Mouse (Mus musculus): ENCODE data around the gene Mpo. TPM values are rescaled to one million over a fixed set of nuclear protein-coding genes. Genes with fewer than 3 reads are reported as not detected.

The Mpo gene
- polyA plus RNA-seq, 1 experiment from 2014 or later: 5.0 TPM

DNA sequence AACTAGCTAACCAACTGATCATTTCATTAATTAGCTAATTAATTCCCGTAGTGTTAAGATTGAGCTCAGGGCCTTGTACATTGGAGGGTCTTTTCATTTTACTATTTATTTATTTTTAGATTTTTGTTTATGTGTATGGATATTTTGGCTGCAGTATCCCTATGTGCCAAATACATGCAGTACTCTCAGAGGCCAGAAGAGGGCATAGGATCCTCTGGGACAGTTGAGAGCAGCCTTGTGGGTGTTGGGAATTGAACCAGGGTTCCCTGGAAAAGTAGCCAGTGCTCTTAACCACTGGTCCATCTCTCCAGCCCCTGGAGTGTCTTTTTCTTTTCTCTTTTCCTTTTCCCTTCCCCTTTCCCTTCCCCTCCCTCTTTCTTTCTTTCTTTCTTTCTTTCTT lies 12.1 kb downstream of the Mpo start:
- ATAC-seq (ENCODE audit: insufficient number of reproducible peaks, insufficient read depth, low FRiP score, low read depth): no peak
- Histone ChIP-seq H3K4me3 (ENCODE audit: low read depth, low read length) (no peak overlapping the region), H3K27me3 (ENCODE audit: control insufficient read depth, insufficient read depth, low read length) (no peaks in the 10 kb centered on the region), H3K27ac (ENCODE audit: low read length) (no peak overlapping the region), H3K9me3 (ENCODE audit: control insufficient read depth, low read depth, low read length) (no peaks in the 10 kb centered on the region), H3K4me1 (ENCODE audit: control insufficient read depth, insufficient read depth, low read length) (no peaks in the 10 kb centered on the region), H3K4me2 (replicated peaks; ENCODE audit: low read depth, low read length) (no peak overlapping the region), H3K36me3 (ENCODE audit: control insufficient read depth, insufficient read depth, low read length) (no peaks in the 10 kb centered on the region), H3K9ac (replicated peaks; ENCODE audit: low read depth, low read length) (no peak overlapping the region)
- WGBS: 60% methylated on average over 1 of the region's 1 CpGs

DNA sequence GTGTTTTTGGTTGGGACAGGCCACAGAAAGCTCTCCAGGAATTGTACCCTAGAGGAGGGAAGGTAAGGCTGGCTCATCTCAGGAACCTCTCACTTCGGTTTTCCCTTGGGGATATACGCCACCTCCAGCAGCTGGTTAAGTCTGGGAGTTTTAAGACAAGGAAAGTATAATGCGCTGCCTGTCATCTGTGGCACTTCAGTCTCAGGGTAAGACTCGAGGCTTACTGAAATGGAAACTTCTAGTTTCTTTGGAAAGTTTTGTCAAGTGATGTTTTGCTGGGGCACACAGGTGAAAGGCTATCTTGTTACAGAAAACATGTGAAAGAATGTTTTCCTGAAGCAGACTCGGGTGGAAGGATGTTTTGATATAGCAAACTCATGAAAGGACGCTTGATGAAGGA lies 14.1 kb downstream of the Mpo start:
- no peak overlapping the region for H3K4me2 ChIP-seq (replicated peaks; ENCODE audit: low read depth, low read length)
- H3K36me3 ChIP-seq (ENCODE audit: control insufficient read depth, insufficient read depth, low read length): no peaks in the 10 kb centered on the region
- H3K4me1 ChIP-seq (ENCODE audit: control insufficient read depth, insufficient read depth, low read length): no peaks in the 10 kb centered on the region
- H3K9ac ChIP-seq (replicated peaks; ENCODE audit: low read depth, low read length): no peak overlapping the region
- no peak overlapping the region for H3K27ac ChIP-seq (ENCODE audit: low read length)
- H3K27me3 ChIP-seq (ENCODE audit: control insufficient read depth, insufficient read depth, low read length): no peaks in the 10 kb centered on the region
- H3K9me3 ChIP-seq (ENCODE audit: control insufficient read depth, low read depth, low read length): no peaks in the 10 kb centered on the region
- no peak overlapping the region for H3K4me3 ChIP-seq (ENCODE audit: low read depth, low read length)
- no peak for ATAC-seq (ENCODE audit: insufficient number of reproducible peaks, insufficient read depth, low FRiP score, low read depth)
- 76% methylated on average over 6 of the region's 6 CpGs for WGBS

GRCm38 (mm10) chr11:87808236-87808635 lies 14.9 kb downstream of the Mpo start:
- WGBS: 83% methylated on average over 7 of the region's 7 CpGs
- Histone ChIP-seq H3K4me1 (ENCODE audit: control insufficient read depth, insufficient read depth, low read length) (no peaks in the 10 kb centered on the region), H3K27me3 (ENCODE audit: control insufficient read depth, insufficient read depth, low read length) (no peaks in the 10 kb centered on the region), H3K27ac (ENCODE audit: low read length) (no peak overlapping the region), H3K36me3 (ENCODE audit: control insufficient read depth, insufficient read depth, low read length) (no peaks in the 10 kb centered on the region), H3K9me3 (ENCODE audit: control insufficient read depth, low read depth, low read length) (no peaks in the 10 kb centered on the region), H3K4me3 (ENCODE audit: low read depth, low read length) (no peak overlapping the region), H3K9ac (replicated peaks; ENCODE audit: low read depth, low read length) (no peak overlapping the region), H3K4me2 (replicated peaks; ENCODE audit: low read depth, low read length) (no peak overlapping the region)
- no peak for ATAC-seq (ENCODE audit: insufficient number of reproducible peaks, insufficient read depth, low FRiP score, low read depth)

GRCm38 (mm10) chr11:87811396-87811795 lies 18.0 kb downstream of the Mpo start:
- no peak for ATAC-seq (ENCODE audit: insufficient number of reproducible peaks, insufficient read depth, low FRiP score, low read depth)
- H3K27ac ChIP-seq (ENCODE audit: low read length): no peak overlapping the region
- no peak overlapping the region for H3K9ac ChIP-seq (replicated peaks; ENCODE audit: low read depth, low read length)
- no peak overlapping the region for H3K4me3 ChIP-seq (ENCODE audit: low read depth, low read length)
- H3K4me2 ChIP-seq (replicated peaks; ENCODE audit: low read depth, low read length): no peak overlapping the region
- H3K9me3 ChIP-seq (ENCODE audit: control insufficient read depth, low read depth, low read length): no peaks in the 10 kb centered on the region
- no peaks in the 10 kb centered on the region for H3K36me3 ChIP-seq (ENCODE audit: control insufficient read depth, insufficient read depth, low read length)
- no peaks in the 10 kb centered on the region for H3K4me1 ChIP-seq (ENCODE audit: control insufficient read depth, insufficient read depth, low read length)
- H3K27me3 ChIP-seq (ENCODE audit: control insufficient read depth, insufficient read depth, low read length): no peaks in the 10 kb centered on the region
- 42% methylated on average over 4 of the region's 4 CpGs for WGBS

GRCm38 (mm10) chr11:87814831-87815230 lies 21.4 kb downstream of the Mpo start:
- no peak overlapping the region for H3K9ac ChIP-seq (replicated peaks; ENCODE audit: low read depth, low read length)
- 0 out of 2 replicates have a peak, but pooled peaks cover 2% of the 10 kb centered on the region for H3K27me3 ChIP-seq (ENCODE audit: control insufficient read depth, insufficient read depth, low read length)
- H3K27ac ChIP-seq (ENCODE audit: low read length): no peak overlapping the region
- WGBS: 76% methylated on average over 8 of the region's 8 CpGs
- ATAC-seq (ENCODE audit: insufficient number of reproducible peaks, insufficient read depth, low FRiP score, low read depth): no peak
- H3K4me3 ChIP-seq (ENCODE audit: low read depth, low read length): no peak overlapping the region
- H3K4me2 ChIP-seq (replicated peaks; ENCODE audit: low read depth, low read length): no peak overlapping the region
- H3K4me1 ChIP-seq (ENCODE audit: control insufficient read depth, insufficient read depth, low read length): no peaks in the 10 kb centered on the region
- no peaks in the 10 kb centered on the region for H3K36me3 ChIP-seq (ENCODE audit: control insufficient read depth, insufficient read depth, low read length)
- H3K9me3 ChIP-seq (ENCODE audit: control insufficient read depth, low read depth, low read length): no peaks in the 10 kb centered on the region

DNA sequence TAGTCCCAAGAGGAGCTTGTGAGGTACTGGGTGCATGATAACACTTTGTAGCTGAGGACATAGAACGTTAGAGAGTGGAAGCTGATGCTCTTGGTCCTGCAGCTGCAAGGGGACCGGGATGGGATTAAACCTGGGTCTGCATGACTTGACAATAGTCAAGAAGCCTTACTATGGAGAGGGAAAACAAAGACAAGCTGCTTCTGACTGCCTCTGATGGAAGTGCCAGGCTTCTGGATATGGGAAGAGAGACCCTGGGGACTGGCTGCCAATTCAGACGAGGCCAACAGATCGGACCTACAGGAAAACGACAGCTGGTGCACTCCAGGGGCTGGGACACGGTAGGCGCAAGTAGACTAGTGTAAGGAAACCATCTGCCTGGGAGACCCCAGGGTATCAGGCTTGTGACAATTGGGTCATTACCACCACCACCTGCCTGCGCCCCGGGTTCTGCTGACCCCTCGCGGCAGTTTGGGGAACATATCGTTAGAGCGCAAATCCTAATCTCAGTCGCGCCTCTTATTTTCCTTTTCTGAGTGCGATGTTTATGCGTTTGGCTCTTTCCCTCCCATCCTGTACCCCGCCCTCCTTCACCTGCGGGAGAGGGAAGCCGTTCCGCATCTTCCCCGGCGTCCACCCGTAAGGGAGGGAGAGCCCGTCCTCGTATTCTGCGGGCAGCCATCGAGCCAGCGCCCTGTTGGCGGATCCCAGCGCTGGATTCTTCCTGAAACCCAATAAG lies 23.5 kb downstream of the Mpo start:
- Histone ChIP-seq H3K9ac (replicated peaks; ENCODE audit: low read depth, low read length) (no peak overlapping the region), H3K9me3 (ENCODE audit: control insufficient read depth, low read depth, low read length) (no peaks in the 10 kb centered on the region)
- ATAC-seq (ENCODE audit: insufficient number of reproducible peaks, insufficient read depth, low FRiP score, low read depth): peak; percentile 37; the same call in 1 of the 2 replicates

GRCm38 (mm10) chr11:87817443-87817773 lies 24.0 kb downstream of the Mpo start:
- WGBS: 26% methylated on average over 4 of the region's 4 CpGs
- ATAC-seq (ENCODE audit: insufficient number of reproducible peaks, insufficient read depth, low FRiP score, low read depth): no peak
- H3K27ac ChIP-seq (ENCODE audit: low read length): no peak overlapping the region
- 0 out of 2 replicates have a peak, but pooled peaks cover 2% of the 10 kb centered on the region for H3K27me3 ChIP-seq (ENCODE audit: control insufficient read depth, insufficient read depth, low read length)
- peak overlapping the region; percentile 22 for H3K4me3 ChIP-seq (ENCODE audit: low read depth, low read length)
- no peaks in the 10 kb centered on the region for H3K9me3 ChIP-seq (ENCODE audit: control insufficient read depth, low read depth, low read length)
- H3K4me2 ChIP-seq (replicated peaks; ENCODE audit: low read depth, low read length): peak overlapping the region; percentile 68
- H3K4me1 ChIP-seq (ENCODE audit: control insufficient read depth, insufficient read depth, low read length): no peaks in the 10 kb centered on the region
- no peaks in the 10 kb centered on the region for H3K36me3 ChIP-seq (ENCODE audit: control insufficient read depth, insufficient read depth, low read length)
- H3K9ac ChIP-seq (replicated peaks; ENCODE audit: low read depth, low read length): no peak overlapping the region

More for the DNA sequence above, 23.5 kb downstream of the Mpo start:
- Histone ChIP-seq H3K4me1 (ENCODE audit: control insufficient read depth, insufficient read depth, low read length) (no peaks in the 10 kb centered on the region), H3K27ac (ENCODE audit: low read length) (no peak overlapping the region), H3K4me2 (replicated peaks; ENCODE audit: low read depth, low read length) (peak overlapping the region; percentile 68), H3K27me3 (ENCODE audit: control insufficient read depth, insufficient read depth, low read length) (0 out of 2 replicates have a peak, but pooled peaks cover 2% of the 10 kb centered on the region), H3K4me3 (ENCODE audit: low read depth, low read length) (peak overlapping the region; percentile 22), H3K36me3 (ENCODE audit: control insufficient read depth, insufficient read depth, low read length) (no peaks in the 10 kb centered on the region)
- 4% methylated on average over 31 of the region's 31 CpGs for WGBS

DNA sequence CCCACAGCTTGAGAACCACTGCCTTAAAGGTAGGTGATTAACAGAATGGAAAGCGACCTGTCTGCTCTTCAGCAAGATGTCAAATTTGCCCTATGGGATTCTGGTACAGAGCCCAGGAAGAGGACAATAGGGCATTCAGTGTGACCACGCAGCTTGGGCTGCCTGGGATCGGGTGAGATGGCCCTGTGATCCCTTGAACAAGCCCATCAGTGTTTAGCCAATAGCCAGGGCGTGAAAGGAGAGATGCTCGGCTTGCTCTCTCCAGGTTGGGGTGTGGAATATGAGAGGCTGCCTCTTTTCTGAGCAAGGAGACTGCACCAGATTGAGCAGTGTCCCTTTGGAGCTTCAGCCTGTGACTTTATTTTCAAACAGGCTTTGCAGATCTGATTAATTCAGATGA lies 28.1 kb downstream of the Mpo start:
- Histone ChIP-seq H3K9me3 (ENCODE audit: control insufficient read depth, low read depth, low read length) (no peaks in the 10 kb centered on the region), H3K27ac (ENCODE audit: low read length) (no peak overlapping the region), H3K27me3 (ENCODE audit: control insufficient read depth, insufficient read depth, low read length) (0 out of 2 replicates have a peak, but pooled peaks cover 2% of the 10 kb centered on the region), H3K9ac (replicated peaks; ENCODE audit: low read depth, low read length) (no peak overlapping the region), H3K4me1 (ENCODE audit: control insufficient read depth, insufficient read depth, low read length) (no peaks in the 10 kb centered on the region), H3K36me3 (ENCODE audit: control insufficient read depth, insufficient read depth, low read length) (no peaks in the 10 kb centered on the region), H3K4me3 (ENCODE audit: low read depth, low read length) (no peak overlapping the region), H3K4me2 (replicated peaks; ENCODE audit: low read depth, low read length) (no peak overlapping the region)
- WGBS: 57% methylated on average over 5 of the region's 5 CpGs
- ATAC-seq (ENCODE audit: insufficient number of reproducible peaks, insufficient read depth, low FRiP score, low read depth): no peak

Measured in stomach, embryonic 14.5 days (tissue).